Mouse (Mus musculus) intestine, postnatal 0 days (tissue): ENCODE measurements around the gene Polr3f. TPM values are rescaled to one million over a fixed set of nuclear protein-coding genes. Genes with fewer than 3 reads are reported as not detected.

Source experiments
- ATAC-seq: fragments of 200-750 bp; cut with Nextera tagmentation; 2 replicates; pipeline ENCODE4 v1.8.0; 2017; ENCODE audit warnings: mild to moderate bottlenecking, moderate TSS enrichment, moderate library complexity
- H3K27ac ChIP-seq: fragments of 300-500 bp; sonication (generic); 2 replicates; pipeline ENCODE4 v1.5.1; 2014; ENCODE audit warnings: mild to moderate bottlenecking, low read depth, low read length, moderate library complexity
- H3K27me3 ChIP-seq: fragments of 300-500 bp; sonication (generic); replicated peaks from 2 replicates; pipeline ENCODE4 v1.6.1; 2014; ENCODE audit warnings: low read length, mixed read lengths; ENCODE audit not compliant: control insufficient read depth, insufficient read depth
- H3K36me3 ChIP-seq: fragments of 300-500 bp; sonication (generic); 2 replicates; pipeline ENCODE4 v1.6.1; 2014; ENCODE audit warnings: mild to moderate bottlenecking, moderate library complexity; ENCODE audit not compliant: control insufficient read depth, insufficient read depth
- H3K4me1 ChIP-seq: fragments of 300-500 bp; sonication (generic); replicated peaks from 2 replicates; pipeline ENCODE4 v1.6.1; 2014; ENCODE audit warnings: antibody characterized with exemption, low read length, mixed read lengths; ENCODE audit not compliant: control insufficient read depth, insufficient read depth
- H3K4me2 ChIP-seq: fragments of 300-500 bp; sonication (generic); replicated peaks from 2 replicates; pipeline ENCODE4 v1.6.1; 2014; ENCODE audit warnings: low read depth, mild to moderate bottlenecking, moderate library complexity
- H3K4me3 ChIP-seq: fragments of 300-500 bp; sonication (generic); 2 replicates; pipeline ENCODE4 v1.5.1; 2014; ENCODE audit warnings: low read depth, low read length
- H3K9ac ChIP-seq: fragments of 300-500 bp; sonication (generic); 2 replicates; pipeline ENCODE4 v1.6.1; 2014; ENCODE audit warnings: mild to moderate bottlenecking, low read depth, low read length
- H3K9me3 ChIP-seq: fragments of 300-500 bp; sonication (generic); 2 replicates; pipeline ENCODE4 v1.6.1; 2016; ENCODE audit warnings: mixed run types; ENCODE audit not compliant: control insufficient read depth
- CTCF ChIP-seq: sonication (generic); IDR thresholded peaks from 2 replicates; pipeline ENCODE4 v1.5.1; 2016; ENCODE audit warnings: low read depth, mild to moderate bottlenecking, control low read depth, antibody characterized with exemption, moderate library complexity
- WGBS: fragments of 180-500 bp; shearing (Covaris S2); extraction: QIAGEN DNeasy Blood & Tissue Kit; methylation state at CpG from one replicate; pipeline ENCODE4 v1.1.7; 2014; 5-methylcytosine and 5-hydroxymethylcytosine counted together
- polyA plus RNA-seq: library from polyadenylated mRNA; unstranded; fragments of >200 nt; fragmentation: Nextera tagmentation; extraction: Ambion mirVana; gene quantifications from 2 replicates; pipeline ENCODE4 v1.2.1, GENCODE M21; 2015

Gene Polr3f
- 6.7 and 8.1 TPM in 2 replicates for polyA plus RNA-seq

DNA sequence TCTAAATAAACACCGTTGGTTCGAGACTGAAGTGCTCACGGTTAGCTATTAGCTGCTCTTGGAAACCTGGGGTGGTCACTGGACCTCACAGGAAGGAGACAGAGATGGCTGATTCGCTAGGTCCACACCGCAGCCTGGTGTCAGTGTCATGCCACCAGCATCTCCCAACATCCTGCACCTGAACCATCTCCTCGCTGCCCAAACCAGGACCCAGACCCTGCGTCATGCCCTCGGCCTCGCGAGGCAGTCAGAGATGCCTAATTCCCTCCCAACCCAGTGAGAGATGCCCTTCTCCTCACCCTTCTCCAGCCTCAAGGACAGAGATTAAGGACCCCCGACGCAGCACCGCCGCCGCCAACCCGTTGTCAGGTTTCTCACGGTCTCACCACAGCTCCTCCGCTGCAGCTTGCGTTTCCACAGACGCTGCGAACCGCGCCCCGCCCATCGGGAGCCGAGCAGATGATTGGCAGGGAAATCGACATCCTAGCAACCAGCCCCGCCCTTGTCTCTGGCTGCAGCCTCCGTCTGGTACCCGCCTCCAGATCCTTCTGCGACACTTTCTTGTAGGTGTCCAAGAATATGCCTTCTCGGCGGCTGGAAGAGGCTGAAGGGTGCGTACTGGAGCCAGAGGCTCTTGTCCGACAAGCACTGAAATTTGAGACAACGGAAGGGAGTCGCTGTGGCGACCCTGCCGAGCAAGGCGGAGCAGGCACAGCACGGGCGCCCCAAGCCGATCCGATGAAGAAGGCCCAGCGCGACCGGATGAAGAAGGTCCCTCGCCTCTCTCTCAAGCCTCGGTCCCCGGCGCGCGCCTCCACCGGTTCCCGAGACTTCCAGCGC is at the start of gene Polr3f, which contains the start of gene Dzank1:
Gene Polr3f (plus strand): TSS at position 738 of the 840 bp plus-strand sequence.
Gene Dzank1 (minus strand): TSS at position 434 of the 840 bp plus-strand sequence.
- no peaks in the 10 kb centered on the region for H3K9me3 ChIP-seq
- under 1% methylated on average over 56 of the region's 56 CpGs for WGBS
- peak; percentile 99 for ATAC-seq

DNA sequence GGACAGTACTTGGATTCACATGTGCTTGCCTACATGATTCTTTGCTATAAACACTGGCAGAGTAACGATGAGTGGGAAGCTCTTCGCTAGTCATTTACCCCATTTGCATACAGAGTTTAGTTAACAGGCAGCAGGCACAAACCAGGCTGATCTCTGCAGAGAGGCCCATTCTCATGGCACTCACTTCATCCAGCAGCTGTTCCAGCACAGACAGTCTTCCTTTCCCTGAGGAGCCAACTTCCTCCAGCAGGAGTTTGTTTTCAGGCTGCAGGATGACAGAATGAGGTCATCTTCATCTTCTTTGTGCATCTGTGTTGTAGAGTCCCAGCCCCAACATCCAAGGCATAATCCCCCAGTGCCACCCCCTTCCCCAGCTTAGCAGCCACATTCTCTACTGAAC is 48.1 kb upstream of the Polr3f start:
- no peaks in the 10 kb centered on the region for H3K9me3 ChIP-seq
- no peak overlapping the region for H3K27ac ChIP-seq
- H3K9ac ChIP-seq = no peak overlapping the region
- 77% methylated on average over 2 of the region's 2 CpGs for WGBS
- no peaks in the 10 kb centered on the region for H3K36me3 ChIP-seq
- H3K4me2 ChIP-seq = no peak overlapping the region
- no peak for ATAC-seq
- no peak overlapping the region for H3K4me3 ChIP-seq
- no peak for TF ChIP-seq CTCF
- no peaks in the 10 kb centered on the region for H3K4me1 ChIP-seq
- no peaks in the 10 kb centered on the region for H3K27me3 ChIP-seq

More for the DNA sequence above, at the start of gene Polr3f, which contains the start of gene Dzank1:
- peak; percentile 38 for TF ChIP-seq CTCF
- 0 out of 2 replicates have a peak, but pooled peaks cover 7% of the 10 kb centered on the region for H3K4me1 ChIP-seq
- peak within 1 kb of the TSS; percentile 91 for H3K4me2 ChIP-seq
- peak within 1 kb of the TSS; percentile 93 for H3K4me3 ChIP-seq
- H3K9ac ChIP-seq = peak within 1 kb of the TSS; percentile 94
- peak within 1 kb of the TSS; percentile 90 for H3K27ac ChIP-seq
- no peaks in the 10 kb centered on the region for H3K27me3 ChIP-seq
- peaks cover 5% of the 10 kb centered on the region for H3K36me3 ChIP-seq

DNA sequence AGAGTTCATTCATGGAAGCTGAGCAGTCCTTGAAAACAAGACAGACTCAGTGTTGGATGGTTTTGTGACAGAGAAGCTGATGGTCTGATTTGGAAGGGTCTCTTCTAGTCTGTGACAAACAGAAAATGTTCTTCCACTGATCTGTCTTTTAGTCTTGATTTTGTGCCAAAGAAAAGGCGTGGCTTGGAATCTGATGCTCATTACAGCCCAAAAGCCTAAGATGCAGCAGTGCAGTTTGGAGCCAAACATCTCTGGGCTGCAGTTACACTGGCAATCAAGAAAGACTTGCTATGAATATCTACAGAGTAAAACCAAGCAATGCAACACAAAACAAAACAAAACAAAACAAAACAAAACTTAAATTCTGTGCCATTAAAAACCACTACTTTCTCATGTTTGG is 43.4 kb upstream of the Polr3f start:
- TF ChIP-seq CTCF = no peak
- no peak for ATAC-seq
- H3K4me3 ChIP-seq = no peak overlapping the region
- no peak overlapping the region for H3K9ac ChIP-seq
- WGBS = 53% methylated on average over 1 of the region's 1 CpGs
- H3K27ac ChIP-seq = no peak overlapping the region
- H3K36me3 ChIP-seq = no peaks in the 10 kb centered on the region
- H3K4me2 ChIP-seq = no peak overlapping the region
- H3K27me3 ChIP-seq = no peaks in the 10 kb centered on the region
- H3K4me1 ChIP-seq = no peaks in the 10 kb centered on the region
- no peaks in the 10 kb centered on the region for H3K9me3 ChIP-seq

DNA sequence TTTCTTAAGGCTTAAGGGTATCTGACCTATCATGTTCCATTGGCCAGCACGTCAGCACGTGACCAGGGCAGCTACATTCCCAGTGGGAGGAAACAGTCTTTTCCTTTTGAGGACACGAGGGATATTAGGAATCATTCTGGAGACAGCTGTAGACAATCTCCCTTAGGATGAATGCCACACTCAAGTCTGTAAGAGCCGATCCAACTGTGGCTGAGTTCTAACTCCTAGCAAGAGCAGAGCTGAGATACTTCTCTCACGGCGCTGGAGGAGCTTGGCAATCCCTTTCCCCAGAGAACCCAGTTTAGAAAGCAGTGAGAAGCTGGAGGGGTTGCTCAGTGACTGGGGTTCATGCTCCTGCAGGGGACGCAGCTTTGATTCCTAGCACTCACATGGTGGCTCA is 42.1 kb upstream of the Polr3f start:
- no peak overlapping the region for H3K4me2 ChIP-seq
- H3K9me3 ChIP-seq = no peaks in the 10 kb centered on the region
- no peak for ATAC-seq
- TF ChIP-seq CTCF = no peak
- no peak overlapping the region for H3K4me3 ChIP-seq
- no peak overlapping the region for H3K27ac ChIP-seq
- H3K9ac ChIP-seq = no peak overlapping the region
- no peaks in the 10 kb centered on the region for H3K4me1 ChIP-seq
- WGBS = 73% methylated on average over 7 of the region's 7 CpGs
- H3K36me3 ChIP-seq = no peaks in the 10 kb centered on the region
- no peaks in the 10 kb centered on the region for H3K27me3 ChIP-seq

DNA sequence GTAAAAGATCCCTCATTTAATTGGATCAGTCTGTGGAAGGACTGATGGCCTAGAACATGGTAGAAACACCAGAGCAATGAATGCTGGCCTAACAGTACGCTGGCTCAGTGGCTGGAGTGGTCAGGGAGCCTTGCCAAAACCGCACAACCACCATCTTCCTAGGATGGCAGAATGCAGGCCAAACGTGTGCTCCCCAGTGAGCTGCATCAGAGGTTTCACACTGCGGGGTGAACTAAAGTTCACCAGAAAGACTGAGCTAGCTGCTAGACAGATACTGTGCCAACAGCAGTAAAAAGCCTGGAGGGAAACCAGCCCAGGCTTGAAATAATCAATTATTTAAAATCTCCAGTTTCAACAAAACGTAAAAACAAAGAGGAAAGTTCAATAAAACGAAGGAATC is 40.0 kb upstream of the Polr3f start:
- no peak overlapping the region for H3K27ac ChIP-seq
- no peak overlapping the region for H3K9ac ChIP-seq
- no peak overlapping the region for H3K4me3 ChIP-seq
- no peak for TF ChIP-seq CTCF
- H3K4me1 ChIP-seq = no peaks in the 10 kb centered on the region
- no peaks in the 10 kb centered on the region for H3K36me3 ChIP-seq
- WGBS = 57% methylated on average over 6 of the region's 6 CpGs
- H3K9me3 ChIP-seq = no peaks in the 10 kb centered on the region
- no peak for ATAC-seq
- H3K4me2 ChIP-seq = no peak overlapping the region
- no peaks in the 10 kb centered on the region for H3K27me3 ChIP-seq

DNA sequence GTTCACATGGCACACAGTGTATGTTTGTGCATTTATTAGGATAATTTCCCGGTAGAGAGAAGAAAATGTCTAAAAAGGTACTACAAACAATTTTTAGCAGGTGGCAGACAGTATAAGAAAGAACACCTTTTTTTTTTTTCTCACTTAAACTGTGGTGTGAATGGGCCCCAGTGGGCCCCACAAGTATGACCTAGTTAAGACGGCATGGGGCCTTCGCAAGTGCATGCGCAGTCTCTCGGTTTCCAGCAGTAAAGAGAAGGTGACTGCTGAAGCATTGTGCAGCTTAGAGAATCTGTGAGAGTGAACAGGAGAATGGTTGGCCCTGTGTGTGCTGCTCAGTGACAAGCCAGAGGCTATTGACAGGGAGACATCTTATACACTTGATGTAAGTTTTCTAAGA is 38.2 kb upstream of the Polr3f start:
- WGBS = 90% methylated on average over 5 of the region's 5 CpGs
- Histone ChIP-seq H3K4me2 (no peak overlapping the region), H3K36me3 (no peaks in the 10 kb centered on the region), H3K4me1 (no peaks in the 10 kb centered on the region), H3K27me3 (no peaks in the 10 kb centered on the region), H3K9ac (no peak overlapping the region), H3K9me3 (no peaks in the 10 kb centered on the region), H3K27ac (no peak overlapping the region), H3K4me3 (no peak overlapping the region)
- ATAC-seq = no peak
- no peak for TF ChIP-seq CTCF
